Mouse (Mus musculus): ENCODE measurements around the gene Olfm4. TPM values are rescaled to one million over a fixed set of nuclear protein-coding genes. Genes with fewer than 3 reads are reported as not detected.

The Olfm4 gene
- polyA plus RNA-seq, 1 experiment from 2014 or later = 1.3 TPM

- 54% methylated on average over 14 of the region's 14 CpGs for WGBS
- H3K27me3 ChIP-seq (ENCODE audit: control insufficient read depth, insufficient read depth, low read length) = no peaks in the 10 kb centered on the region
- no peaks in the 10 kb centered on the region for H3K36me3 ChIP-seq (ENCODE audit: control insufficient read depth, insufficient read depth, low read length)
- no peak overlapping the region for H3K9ac ChIP-seq (ENCODE audit: low read length)
- H3K9me3 ChIP-seq (ENCODE audit: control insufficient read depth, low read length) = no peaks in the 10 kb centered on the region
- no peak overlapping the region for H3K4me3 ChIP-seq (ENCODE audit: low read depth, low read length)
- DNase-seq (ENCODE audit: low spot score) = no peak
- ATAC-seq (ENCODE audit: insufficient read depth, low FRiP score, low TSS enrichment) = peak; percentile 53; the same call in 1 of the 2 replicates
- H3K27ac ChIP-seq (ENCODE audit: low read depth, low read length) = no peak overlapping the region
- H3K4me1 ChIP-seq (ENCODE audit: control insufficient read depth, insufficient read depth, low read length) = no peaks in the 10 kb centered on the region
- no peak overlapping the region for H3K4me2 ChIP-seq (ENCODE audit: low read depth)
These were observed 12.7 kb upstream of the Olfm4 start for GRCm38 (mm10) chr14:79970928-79971738.

GRCm38 (mm10) chr14:79981437-79981836 is 2.4 kb upstream of the Olfm4 start:
- no peak overlapping the region for H3K9ac ChIP-seq (ENCODE audit: low read length)
- DNase-seq (ENCODE audit: low spot score) (no peak), ATAC-seq (ENCODE audit: insufficient read depth, low FRiP score, low TSS enrichment) (no peak)
- H3K27ac ChIP-seq (ENCODE audit: low read depth, low read length) = no peak overlapping the region
- no peaks in the 10 kb centered on the region for H3K36me3 ChIP-seq (ENCODE audit: control insufficient read depth, insufficient read depth, low read length)
- no peaks in the 10 kb centered on the region for H3K4me1 ChIP-seq (ENCODE audit: control insufficient read depth, insufficient read depth, low read length)
- H3K4me2 ChIP-seq (ENCODE audit: low read depth) = no peak overlapping the region
- H3K9me3 ChIP-seq (ENCODE audit: control insufficient read depth, low read length) = no peaks in the 10 kb centered on the region
- H3K27me3 ChIP-seq (ENCODE audit: control insufficient read depth, insufficient read depth, low read length) = no peaks in the 10 kb centered on the region
- no peak overlapping the region for H3K4me3 ChIP-seq (ENCODE audit: low read depth, low read length)
- 89% methylated on average over 4 of the region's 4 CpGs for WGBS

- ATAC-seq (ENCODE audit: insufficient read depth, low FRiP score, low TSS enrichment) (no peak), DNase-seq (ENCODE audit: low spot score) (no peak)
- H3K4me1 ChIP-seq (ENCODE audit: control insufficient read depth, insufficient read depth, low read length) = no peaks in the 10 kb centered on the region
These were observed 1.3 kb downstream of the Olfm4 start for GRCm38 (mm10) chr14:79985137-79985670.

GRCm38 (mm10) chr14:79985696-79986095 is 1.8 kb downstream of the Olfm4 start:
- no peaks in the 10 kb centered on the region for H3K4me1 ChIP-seq (ENCODE audit: control insufficient read depth, insufficient read depth, low read length)
- no peak overlapping the region for H3K4me3 ChIP-seq (ENCODE audit: low read depth, low read length)
- H3K27ac ChIP-seq (ENCODE audit: low read depth, low read length) = no peak overlapping the region
- H3K27me3 ChIP-seq (ENCODE audit: control insufficient read depth, insufficient read depth, low read length) = no peaks in the 10 kb centered on the region
- no peak overlapping the region for H3K4me2 ChIP-seq (ENCODE audit: low read depth)
- H3K36me3 ChIP-seq (ENCODE audit: control insufficient read depth, insufficient read depth, low read length) = no peaks in the 10 kb centered on the region
- 92% methylated on average over 2 of the region's 2 CpGs for WGBS
- no peaks in the 10 kb centered on the region for H3K9me3 ChIP-seq (ENCODE audit: control insufficient read depth, low read length)
- no peak overlapping the region for H3K9ac ChIP-seq (ENCODE audit: low read length)
- DNase-seq (ENCODE audit: low spot score) (no peak), ATAC-seq (ENCODE audit: insufficient read depth, low FRiP score, low TSS enrichment) (no peak)

More at GRCm38 (mm10) chr14:79985137-79985670, 1.3 kb downstream of the Olfm4 start:
- Histone ChIP-seq H3K27ac (ENCODE audit: low read depth, low read length) (no peak overlapping the region), H3K36me3 (ENCODE audit: control insufficient read depth, insufficient read depth, low read length) (no peaks in the 10 kb centered on the region), H3K9me3 (ENCODE audit: control insufficient read depth, low read length) (no peaks in the 10 kb centered on the region), H3K4me3 (ENCODE audit: low read depth, low read length) (no peak overlapping the region), H3K9ac (ENCODE audit: low read length) (no peak overlapping the region), H3K27me3 (ENCODE audit: control insufficient read depth, insufficient read depth, low read length) (no peaks in the 10 kb centered on the region), H3K4me2 (ENCODE audit: low read depth) (no peak overlapping the region)
- 88% methylated on average over 7 of the region's 7 CpGs for WGBS

GRCm38 (mm10) chr14:79986831-79987230 is 3.0 kb downstream of the Olfm4 start:
- 78% methylated on average over 8 of the region's 8 CpGs for WGBS
- no peak for ATAC-seq (ENCODE audit: insufficient read depth, low FRiP score, low TSS enrichment)
- H3K27ac ChIP-seq (ENCODE audit: low read depth, low read length) = no peak overlapping the region

GRCm38 (mm10) chr14:79989785-79990184 is 5.9 kb downstream of the Olfm4 start:
- no peak overlapping the region for H3K4me2 ChIP-seq (ENCODE audit: low read depth)
- no peaks in the 10 kb centered on the region for H3K36me3 ChIP-seq (ENCODE audit: control insufficient read depth, insufficient read depth, low read length)
- no peak overlapping the region for H3K27ac ChIP-seq (ENCODE audit: low read depth, low read length)
- H3K27me3 ChIP-seq (ENCODE audit: control insufficient read depth, insufficient read depth, low read length) = no peaks in the 10 kb centered on the region
- no peaks in the 10 kb centered on the region for H3K9me3 ChIP-seq (ENCODE audit: control insufficient read depth, low read length)
- H3K9ac ChIP-seq (ENCODE audit: low read length) = no peak overlapping the region
- 77% methylated on average over 4 of the region's 4 CpGs for WGBS
- H3K4me1 ChIP-seq (ENCODE audit: control insufficient read depth, insufficient read depth, low read length) = no peaks in the 10 kb centered on the region
- ATAC-seq (ENCODE audit: insufficient read depth, low FRiP score, low TSS enrichment) (no peak), DNase-seq (ENCODE audit: low spot score) (no peak)
- no peak overlapping the region for H3K4me3 ChIP-seq (ENCODE audit: low read depth, low read length)

More at GRCm38 (mm10) chr14:79986831-79987230, 3.0 kb downstream of the Olfm4 start:
- no peak overlapping the region for H3K4me2 ChIP-seq (ENCODE audit: low read depth)
- no peaks in the 10 kb centered on the region for H3K27me3 ChIP-seq (ENCODE audit: control insufficient read depth, insufficient read depth, low read length)
- no peaks in the 10 kb centered on the region for H3K9me3 ChIP-seq (ENCODE audit: control insufficient read depth, low read length)
- H3K4me3 ChIP-seq (ENCODE audit: low read depth, low read length) = no peak overlapping the region
- H3K4me1 ChIP-seq (ENCODE audit: control insufficient read depth, insufficient read depth, low read length) = no peaks in the 10 kb centered on the region
- no peaks in the 10 kb centered on the region for H3K36me3 ChIP-seq (ENCODE audit: control insufficient read depth, insufficient read depth, low read length)
- DNase-seq (ENCODE audit: low spot score) = no peak
- H3K9ac ChIP-seq (ENCODE audit: low read length) = no peak overlapping the region

- Histone ChIP-seq H3K4me2 (ENCODE audit: low read depth) (no peak overlapping the region), H3K4me3 (ENCODE audit: low read depth, low read length) (no peak overlapping the region), H3K27ac (ENCODE audit: low read depth, low read length) (no peak overlapping the region), H3K9ac (ENCODE audit: low read length) (no peak overlapping the region), H3K36me3 (ENCODE audit: control insufficient read depth, insufficient read depth, low read length) (no peaks in the 10 kb centered on the region), H3K4me1 (ENCODE audit: control insufficient read depth, insufficient read depth, low read length) (no peaks in the 10 kb centered on the region), H3K9me3 (ENCODE audit: control insufficient read depth, low read length) (no peaks in the 10 kb centered on the region), H3K27me3 (ENCODE audit: control insufficient read depth, insufficient read depth, low read length) (no peaks in the 10 kb centered on the region)
- DNase-seq (ENCODE audit: low spot score) (no peak), ATAC-seq (ENCODE audit: insufficient read depth, low FRiP score, low TSS enrichment) (no peak)
- 58% methylated on average over 5 of the region's 5 CpGs for WGBS
These were observed 6.7 kb downstream of the Olfm4 start for GRCm38 (mm10) chr14:79990547-79990946.

- Histone ChIP-seq H3K9me3 (ENCODE audit: control insufficient read depth, low read length) (no peaks in the 10 kb centered on the region), H3K36me3 (ENCODE audit: control insufficient read depth, insufficient read depth, low read length) (no peaks in the 10 kb centered on the region), H3K9ac (ENCODE audit: low read length) (no peak overlapping the region), H3K27ac (ENCODE audit: low read depth, low read length) (no peak overlapping the region), H3K4me1 (ENCODE audit: control insufficient read depth, insufficient read depth, low read length) (no peaks in the 10 kb centered on the region), H3K4me3 (ENCODE audit: low read depth, low read length) (no peak overlapping the region), H3K27me3 (ENCODE audit: control insufficient read depth, insufficient read depth, low read length) (no peaks in the 10 kb centered on the region), H3K4me2 (ENCODE audit: low read depth) (no peak overlapping the region)
- ATAC-seq (ENCODE audit: insufficient read depth, low FRiP score, low TSS enrichment) (no peak), DNase-seq (ENCODE audit: low spot score) (no peak)
- 67% methylated on average over 4 of the region's 4 CpGs for WGBS
These were observed 13.7 kb downstream of the Olfm4 start for GRCm38 (mm10) chr14:79997534-79997933.

GRCm38 (mm10) chr14:80000110-80000531 is 16.2 kb downstream of the Olfm4 start:
- Histone ChIP-seq H3K4me2 (ENCODE audit: low read depth) (no peak overlapping the region), H3K27ac (ENCODE audit: low read depth, low read length) (no peak overlapping the region), H3K4me3 (ENCODE audit: low read depth, low read length) (no peak overlapping the region), H3K9ac (ENCODE audit: low read length) (no peak overlapping the region), H3K4me1 (ENCODE audit: control insufficient read depth, insufficient read depth, low read length) (no peaks in the 10 kb centered on the region), H3K9me3 (ENCODE audit: control insufficient read depth, low read length) (no peaks in the 10 kb centered on the region), H3K36me3 (ENCODE audit: control insufficient read depth, insufficient read depth, low read length) (no peaks in the 10 kb centered on the region), H3K27me3 (ENCODE audit: control insufficient read depth, insufficient read depth, low read length) (no peaks in the 10 kb centered on the region)
- no peak for ATAC-seq (ENCODE audit: insufficient read depth, low FRiP score, low TSS enrichment)
- DNase-seq (ENCODE audit: low spot score) = no peak
- 38% methylated on average over 8 of the region's 8 CpGs for WGBS

All from neural tube, embryonic 11.5 days (tissue).